Mouse (Mus musculus) G1E (cell line): ENCODE data around the gene Arhgap23.

ENCODE experiments used
- CTCF ChIP-seq: IDR thresholded peaks from 2 replicates; pipeline ENCODE4 v1.5.1; 2012; ENCODE audit warnings: low read depth, low read length, inconsistent platforms, mixed read lengths
- GATA1 ChIP-seq: IDR thresholded peaks from 2 replicates; pipeline ENCODE4 v1.6.1; 2012; ENCODE audit warnings: borderline replicate concordance, low read length, inconsistent platforms, mixed read lengths
- GATA2 ChIP-seq: IDR thresholded peaks from 2 replicates; pipeline ENCODE4 v1.6.1; 2012; ENCODE audit warnings: low read depth, low read length, inconsistent platforms, borderline replicate concordance
- TAL1 ChIP-seq: conservative IDR thresholded peaks from 2 replicates; pipeline ENCODE4 v1.6.1; 2012; ENCODE audit warnings: low read depth, low read length, inconsistent platforms, mixed read lengths

DNA sequence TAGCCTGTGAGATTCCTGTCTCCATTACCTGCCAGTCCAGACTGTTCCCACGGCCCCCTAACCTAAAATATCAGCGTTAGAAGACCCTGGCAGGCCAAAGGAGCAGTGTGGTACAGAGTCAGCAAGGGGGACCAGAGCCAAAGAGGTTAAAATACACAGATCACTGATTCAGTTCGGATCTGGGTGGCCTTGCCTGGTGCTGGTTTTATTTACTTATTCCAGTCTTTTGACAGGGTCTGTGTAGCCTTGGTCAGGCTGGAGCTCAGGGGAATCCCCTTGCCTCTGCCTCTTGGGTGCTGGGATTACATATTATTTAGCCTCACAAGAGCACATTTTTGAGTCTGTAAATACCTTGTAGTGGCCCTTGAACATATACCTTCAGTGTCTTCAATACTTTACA lies 9.5 kb downstream of the Arhgap23 start:
- TF ChIP-seq CTCF (no peak), GATA1 (no peak), TAL1 (no peak), GATA2 (no peak)
